Mouse (Mus musculus) thymus, adult 2 months (tissue): Measurements from ENCODE around the gene Tsr1.

Source experiments
- CTCF ChIP-seq: fragments of 200-500 bp; IDR thresholded peaks from 2 replicates; pipeline ENCODE4 v1.5.1; 2012; ENCODE audit warnings: mild to moderate bottlenecking, control low read depth, low read length, moderate library complexity, borderline replicate concordance; ENCODE audit not compliant: control insufficient read depth, poor library complexity, insufficient read depth; ENCODE audit errors: extremely low read depth
- POLR2A ChIP-seq: fragments of 200-500 bp; IDR thresholded peaks from 2 replicates; pipeline ENCODE4 v1.6.1; 2012; ENCODE audit warnings: mild to moderate bottlenecking, low read length, control low read depth, moderate library complexity; ENCODE audit not compliant: control insufficient read depth, poor library complexity, insufficient read depth; ENCODE audit errors: extremely low read depth

DNA sequence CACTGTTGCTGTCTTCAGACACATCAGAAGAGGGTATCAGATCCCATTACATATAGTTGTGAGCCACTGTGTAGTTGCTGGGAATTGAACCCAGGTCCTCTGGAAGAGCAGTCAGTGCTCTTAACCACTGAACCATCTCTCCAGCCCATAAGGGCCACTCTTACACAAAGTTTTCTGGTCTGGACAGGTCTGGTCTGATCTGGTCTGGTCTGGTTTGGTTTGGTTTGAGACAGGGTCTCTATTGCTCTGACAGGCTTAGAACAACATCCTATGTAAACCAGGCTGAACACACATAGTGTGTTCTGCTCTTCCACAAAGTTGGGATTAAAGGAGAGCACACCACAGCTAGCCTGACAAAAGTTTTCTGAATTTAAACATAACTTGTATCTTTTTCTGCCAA lies 58.1 kb downstream of the Tsr1 start:
- TF ChIP-seq CTCF (no peak), POLR2A (no peak)
